ENCODE assay signal across 8 mouse cellular contexts in genomic region chr6:127154708-127155268, GRCm38 (mm10). TPM values are rescaled to one million over a fixed set of nuclear protein-coding genes. Genes with fewer than 3 reads are reported as not detected.
DNase-seq lines count a peak whose midpoint lies in the region; ATAC-seq and TF ChIP-seq lines count a peak whose summit lies in the region.

No protein-coding gene starts in this region.

- H3K27ac ChIP-seq in layer of hippocampus, adult 2 months, result peak overlapping the region; percentile 62
- H3K27ac ChIP-seq in heart, embryonic 16.5 days (ENCODE audit: low read length), result peak overlapping the region; percentile 83
- H3K27ac ChIP-seq in testis, adult 2 months (ENCODE audit: control insufficient read depth, insufficient read depth, low read depth, low read length), result no peak overlapping the region

- under 1% methylated on average over 34 of the region's 34 CpGs for WGBS in heart, embryonic 16.5 days

- H3K9ac ChIP-seq in heart, embryonic 16.5 days (ENCODE audit: low read length), result peak overlapping the region; percentile 70

- no peak for TF ChIP-seq CTCF in layer of hippocampus, adult 2 months (conservative IDR thresholded peaks at IDR 0.05)
- TF ChIP-seq CTCF in testis, adult 2 months (IDR thresholded peaks at IDR 0.05; ENCODE audit: control insufficient read depth, insufficient read depth, insufficient replicate concordance, low read depth, low read length), result no peak

- H3K27me3 ChIP-seq in heart, embryonic 16.5 days (ENCODE audit: control insufficient read depth, insufficient read depth, low read length), result no peaks in the 10 kb centered on the region; the same call in 1 of the 2 replicates
- peaks cover 11% of the 10 kb centered on the region for H3K27me3 ChIP-seq in testis, adult 2 months (ENCODE audit: control insufficient read depth, insufficient read depth, low read length)

- ATAC-seq in heart, embryonic 16.5 days (replicated peaks; ENCODE audit: extremely low read depth, insufficient read depth, low FRiP score), result peak; percentile 29

- TF ChIP-seq POLR2A in testis, adult 2 months (IDR thresholded peaks at IDR 0.05; ENCODE audit: control insufficient read depth, low read depth, low read length), result no peak

- no peak for DNase-seq in layer of hippocampus, adult 2 months (ENCODE audit: low spot score in 2 of 2)
- no peak for DNase-seq in layer of hippocampus, adult 11-12 months (ENCODE audit: low spot score)
- peak; percentile 76 for DNase-seq in embryo, embryonic 11.5 days (ENCODE audit: low read depth, low spot score)
- peak; percentile 91 for DNase-seq in kidney, postnatal 14 days
- DNase-seq in mesoderm, embryonic 11.5 days (ENCODE audit: low read depth, low spot score), result peak; percentile 90
- DNase-seq in layer of hippocampus, adult 8-10 months (ENCODE audit: low spot score in 2 of 2), result no peak

- H3K4me1 ChIP-seq in heart, embryonic 16.5 days (ENCODE audit: control insufficient read depth, insufficient read depth, low read length), result peaks cover 33% of the 10 kb centered on the region
- H3K4me1 ChIP-seq in testis, adult 2 months (ENCODE audit: control insufficient read depth, insufficient read depth, low read length), result peaks cover 12% of the 10 kb centered on the region

- no peaks in the 10 kb centered on the region for H3K36me3 ChIP-seq in heart, embryonic 16.5 days (ENCODE audit: control insufficient read depth, insufficient read depth)
- no peaks in the 10 kb centered on the region for H3K36me3 ChIP-seq in testis, adult 2 months (ENCODE audit: control insufficient read depth, insufficient read depth, low read length)

- H3K4me3 ChIP-seq in layer of hippocampus, adult 2 months, result peak overlapping the region; percentile 75
- H3K4me3 ChIP-seq in heart, embryonic 16.5 days (ENCODE audit: low read length), result peak overlapping the region; percentile 75
- H3K4me3 ChIP-seq in testis, adult 2 months (ENCODE audit: control insufficient read depth, low read depth, low read length), result peak overlapping the region; percentile 43

- H3K4me2 ChIP-seq in heart, embryonic 16.5 days (ENCODE audit: low read depth, low read length), result peak overlapping the region; percentile 84

- no peaks in the 10 kb centered on the region for H3K9me3 ChIP-seq in heart, embryonic 16.5 days (replicated peaks; ENCODE audit: control insufficient read depth, low read length)

RNA-seq across cellular contexts. Expression of gene Ccnd2, which starts 2.8 kb away (rescaled TPM):
- 100 to 1,000 TPM; 116 to 142 TPM for total RNA-seq in layer of hippocampus, adult 2 months (2021)
- 450 and 476 TPM in 2 replicates for polyA plus RNA-seq in heart, embryonic 16.5 days (2015; fragmentation: Nextera tagmentation; extraction: Ambion mirVana)
- polyA plus RNA-seq in testis, adult 2 months (2012; rRNA removed), result 4.0 and 4.3 TPM in 2 replicates
- 100 to 1,000 TPM in 3 of 4 experiments, 10 to 100 TPM in 1; 99.8 to 130 (median 120) TPM for total RNA-seq in layer of hippocampus, adult 8-10 months (2022)

RNA-seq across cellular contexts. Expression of gene Tigar, which starts 45.4 kb away (rescaled TPM):
- 10 to 100 TPM; 25.6 to 27.3 TPM for total RNA-seq in layer of hippocampus, adult 2 months (2021)
- 7.7 and 8.2 TPM in 2 replicates for polyA plus RNA-seq in heart, embryonic 16.5 days (2015; fragmentation: Nextera tagmentation; extraction: Ambion mirVana)
- 5.6 and 6.7 TPM in 2 replicates for polyA plus RNA-seq in testis, adult 2 months (2012; rRNA removed)
- total RNA-seq in layer of hippocampus, adult 8-10 months (2022), result 10 to 100 TPM; 24.8 to 31.6 (median 26.7) TPM

Comparison
In these comparisons a context has a peak if more than half of its experiments do, and no peak if none do; other contexts are left out.
1. DNase-seq: peak in embryo, embryonic 11.5 days (single experiment), kidney, postnatal 14 days (single experiment) and mesoderm, embryonic 11.5 days (single experiment); none in layer of hippocampus, adult 2 months (0 of 2), layer of hippocampus, adult 11-12 months (single experiment) and layer of hippocampus, adult 8-10 months (0 of 2).
2. Peak in every context shown above with its lines, with median percentiles within 50 percentile points of each other: H3K4me3 ChIP-seq.